Mouse (Mus musculus): ENCODE data around the gene Treml2. TPM values are rescaled to one million over a fixed set of nuclear protein-coding genes. Genes with fewer than 3 reads are reported as not detected.
A peak's percentile ranks its signal among the peaks of the same experiment; 100 is the strongest.
"Not testable (repeated sequence)": the region's sequence is repeated elsewhere in the genome, so short reads cannot be mapped to it uniquely, and the experiment has no call there.

Treml2 gene
- total RNA-seq, 1 experiment from 2014 or later = 0.15 TPM

GRCm38 (mm10) chr17:48350681-48351193, 51.4 kb downstream of the Treml2 start:
- DNase-seq = no peak

DNA sequence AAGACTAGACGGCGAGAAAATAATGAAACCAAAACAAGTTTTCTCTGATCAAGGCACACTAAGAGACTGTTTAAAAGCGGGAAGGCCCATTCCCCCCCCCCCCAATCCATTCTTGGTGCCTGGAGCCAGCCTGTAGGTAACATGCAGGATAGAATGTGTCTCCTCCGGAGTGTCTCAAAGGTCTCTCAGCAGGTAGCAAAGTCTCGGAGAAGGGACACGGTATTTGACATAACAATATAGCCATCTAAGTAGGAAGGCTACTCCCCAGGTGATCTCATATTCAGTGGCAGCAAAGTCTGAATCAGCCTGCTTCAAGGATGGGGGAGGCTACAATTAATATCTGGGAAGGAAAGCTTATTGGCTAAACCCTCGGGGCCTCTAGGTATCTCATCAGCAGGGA, 53.7 kb downstream of the Treml2 start:
- DNase-seq = not testable (repeated sequence)

GRCm38 (mm10) chr17:48355822-48356221, 56.5 kb downstream of the Treml2 start:
- DNase-seq = peak; percentile 18

DNA sequence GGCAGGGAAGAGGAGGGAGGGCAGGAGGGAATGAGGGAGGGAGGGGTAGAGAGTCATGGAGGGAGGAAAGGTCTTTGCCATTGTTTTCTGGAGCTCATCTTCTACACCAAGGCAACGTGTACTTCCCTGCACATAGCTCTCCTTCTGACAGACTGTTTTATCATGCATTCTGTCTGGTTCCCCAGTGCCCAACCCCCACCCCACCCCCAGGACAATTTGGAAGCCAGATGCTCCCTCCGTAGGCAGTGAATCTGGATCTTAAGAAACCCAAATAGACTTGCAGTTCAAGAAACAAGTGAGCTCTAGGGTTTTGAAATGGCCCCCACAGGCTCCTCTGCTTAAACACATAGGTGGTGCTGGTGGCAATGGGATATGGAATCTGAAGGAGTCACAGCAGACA, 58.6 kb downstream of the Treml2 start:
- no peak for DNase-seq

- DNase-seq = no peak
Observed at GRCm38 (mm10) chr17:48359616-48360015, 60.3 kb downstream of the Treml2 start, which contains the start of gene Treml1. Treml1 (plus strand) TSS chr17:48359916.

- no peak for DNase-seq
Observed at GRCm38 (mm10) chr17:48360462-48360861, 61.2 kb downstream of the Treml2 start.

Other genes starting within 250 kb of the Treml2 start
- not detected in 2 replicates for gene 1700067P10Rik, start 210.2 kb upstream of the Treml2 start, total RNA-seq (2021)
- not detected in 2 replicates for gene 9830107B12Rik, start 153.2 kb upstream of the Treml2 start, total RNA-seq (2021)
- gene A530064D06Rik, start 132.2 kb upstream of the Treml2 start, total RNA-seq (2021) = not detected in 2 replicates
- not detected in 2 replicates for gene Trem1, start 66.7 kb upstream of the Treml2 start, total RNA-seq (2021)
- gene Trem3, start 51.7 kb upstream of the Treml2 start, total RNA-seq (2021) = not detected in 2 replicates
- 0.52 and 1.00 TPM in 2 replicates for gene Treml4, start 35.2 kb upstream of the Treml2 start, total RNA-seq (2021)
- 0.12 TPM in 1 of 2 replicates, not detected in the other for gene B430306N03Rik, start 16.6 kb downstream of the Treml2 start, total RNA-seq (2021)
- 1.00 and 1.7 TPM in 2 replicates for gene Trem2, start 46.9 kb downstream of the Treml2 start, total RNA-seq (2021)
- not detected in 2 replicates for gene Treml1, start 60.4 kb downstream of the Treml2 start, total RNA-seq (2021)
- gene Nfya, start 110.4 kb downstream of the Treml2 start, total RNA-seq (2021) = 36.6 and 39.2 TPM in 2 replicates
- gene Oard1, start 110.5 kb downstream of the Treml2 start, total RNA-seq (2021) = 21.5 and 31.2 TPM in 2 replicates
- gene Apobec2, start 133.4 kb downstream of the Treml2 start, total RNA-seq (2021) = 1.3 and 1.5 TPM in 2 replicates
- not detected in 2 replicates for gene Tspo2, start 152.0 kb downstream of the Treml2 start, total RNA-seq (2021)
- gene Unc5cl, start 155.4 kb downstream of the Treml2 start, total RNA-seq (2021) = not detected in 2 replicates

Data from adrenal gland, postnatal 25 days (tissue).